Mouse (Mus musculus) ES-Bruce4 (cell line): Measurements from ENCODE around the gene Atxn1. TPM values are rescaled to one million over a fixed set of nuclear protein-coding genes. Genes with fewer than 3 reads are reported as not detected.

Source experiments
- H3K27ac ChIP-seq: 2 replicates; pipeline ENCODE4 v1.5.1; 2012; ENCODE audit warnings: low read length, inconsistent platforms; ENCODE audit not compliant: insufficient read depth
- H3K27me3 ChIP-seq: 2 replicates; pipeline ENCODE4 v1.6.1; 2012; ENCODE audit warnings: mild to moderate bottlenecking, low read length, inconsistent platforms; ENCODE audit not compliant: control insufficient read depth, poor library complexity, insufficient read depth, severe bottlenecking
- H3K36me3 ChIP-seq: 2 replicates; pipeline ENCODE4 v1.6.1; 2012; ENCODE audit warnings: inconsistent platforms, mild to moderate bottlenecking, low read length, moderate library complexity; ENCODE audit not compliant: control insufficient read depth, poor library complexity, insufficient read depth, severe bottlenecking
- H3K4me1 ChIP-seq: one replicate; pipeline ENCODE4 v1.8.1; 2011; ENCODE audit warnings: low read length; ENCODE audit not compliant: control insufficient read depth, insufficient read depth
- H3K4me3 ChIP-seq: 2 replicates; pipeline ENCODE4 v1.5.1; 2011; ENCODE audit warnings: low read depth, mild to moderate bottlenecking, low read length
- H3K9ac ChIP-seq: 2 replicates; pipeline ENCODE4 v1.6.1; 2012; ENCODE audit warnings: low read depth, mild to moderate bottlenecking, inconsistent platforms; ENCODE audit not compliant: poor library complexity, severe bottlenecking
- H3K9me3 ChIP-seq: replicated peaks from 2 replicates; pipeline ENCODE4 v1.6.1; 2012; ENCODE audit warnings: mild to moderate bottlenecking, low read length, inconsistent platforms; ENCODE audit not compliant: control insufficient read depth, poor library complexity, insufficient read depth, severe bottlenecking
- CTCF ChIP-seq: IDR thresholded peaks from one replicate; pipeline ENCODE4 v1.8.1; 2011; ENCODE audit warnings: low read depth, low read length
- EP300 ChIP-seq: IDR thresholded peaks from 2 replicates; pipeline ENCODE4 v1.6.1; 2011; ENCODE audit warnings: low read depth, low read length; ENCODE audit not compliant: insufficient read depth
- POLR2A ChIP-seq: IDR thresholded peaks from one replicate; pipeline ENCODE4 v1.8.1; 2011; ENCODE audit warnings: low read length; ENCODE audit not compliant: insufficient read depth
- polyA plus RNA-seq: library from polyadenylated mRNA; stranded (reverse); fragments of >200 nt; gene quantifications from 2 replicates; pipeline ENCODE4 v1.2.4, GENCODE M21; 2011; ENCODE audit warnings: low read depth; ENCODE audit not compliant: missing spikeins, insufficient read depth, insufficient read length

Gene Atxn1
- polyA plus RNA-seq, 1 experiment, result 10.1 TPM

DNA sequence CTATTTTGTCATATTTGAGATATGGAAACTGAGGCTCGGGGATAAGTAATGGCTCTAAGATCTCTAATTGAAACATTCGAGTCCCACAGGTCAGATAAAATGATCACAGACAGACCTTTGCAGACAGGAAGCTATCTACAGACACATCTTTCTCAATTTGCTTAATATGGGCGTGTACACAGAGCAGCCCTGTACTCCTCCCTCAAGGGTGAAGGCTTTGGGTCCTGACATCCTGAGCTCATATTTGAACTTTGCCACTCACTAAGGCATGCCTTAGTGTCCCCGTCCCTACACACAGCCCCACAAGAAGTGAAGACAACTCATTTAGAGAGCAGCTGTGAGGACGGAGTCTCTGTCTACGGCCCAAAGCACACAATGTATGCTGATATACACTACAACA is 70.6 kb downstream of the Atxn1 start:
- no peaks in the 10 kb centered on the region for H3K27me3 ChIP-seq
- H3K4me3 ChIP-seq, result no peak overlapping the region
- no peaks in the 10 kb centered on the region for H3K4me1 ChIP-seq
- H3K36me3 ChIP-seq, result no peaks in the 10 kb centered on the region
- H3K9me3 ChIP-seq, result no peaks in the 10 kb centered on the region
- no peak overlapping the region for H3K27ac ChIP-seq
- TF ChIP-seq CTCF (no peak), EP300 (no peak), POLR2A (no peak)
- H3K9ac ChIP-seq, result no peak overlapping the region

DNA sequence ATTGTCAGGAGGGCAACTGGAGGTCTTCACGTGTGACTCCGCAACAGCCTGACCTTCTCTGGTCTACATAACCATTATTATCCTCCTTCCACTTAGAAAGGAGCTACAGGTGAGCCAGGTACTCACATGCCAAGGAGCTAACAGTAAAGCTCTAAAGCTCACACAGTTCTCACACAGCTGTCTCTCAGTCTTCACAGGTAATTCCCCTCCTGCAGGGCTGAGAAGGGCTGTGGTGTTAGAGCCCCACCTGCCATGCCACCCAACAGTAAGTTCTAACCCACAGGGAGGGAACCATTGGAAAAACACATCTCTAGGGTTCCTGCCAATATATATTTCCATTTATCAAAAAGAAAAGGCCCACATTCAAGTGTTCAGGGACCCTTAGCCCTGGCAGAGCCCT is 73.7 kb downstream of the Atxn1 start:
- H3K4me3 ChIP-seq, result no peak overlapping the region
- H3K9me3 ChIP-seq, result no peaks in the 10 kb centered on the region
- H3K27ac ChIP-seq, result no peak overlapping the region
- no peaks in the 10 kb centered on the region for H3K4me1 ChIP-seq
- no peak overlapping the region for H3K9ac ChIP-seq
- H3K36me3 ChIP-seq, result no peaks in the 10 kb centered on the region
- no peak for TF ChIP-seq POLR2A
- no peak for TF ChIP-seq EP300
- TF ChIP-seq CTCF, result no peak
- no peaks in the 10 kb centered on the region for H3K27me3 ChIP-seq

DNA sequence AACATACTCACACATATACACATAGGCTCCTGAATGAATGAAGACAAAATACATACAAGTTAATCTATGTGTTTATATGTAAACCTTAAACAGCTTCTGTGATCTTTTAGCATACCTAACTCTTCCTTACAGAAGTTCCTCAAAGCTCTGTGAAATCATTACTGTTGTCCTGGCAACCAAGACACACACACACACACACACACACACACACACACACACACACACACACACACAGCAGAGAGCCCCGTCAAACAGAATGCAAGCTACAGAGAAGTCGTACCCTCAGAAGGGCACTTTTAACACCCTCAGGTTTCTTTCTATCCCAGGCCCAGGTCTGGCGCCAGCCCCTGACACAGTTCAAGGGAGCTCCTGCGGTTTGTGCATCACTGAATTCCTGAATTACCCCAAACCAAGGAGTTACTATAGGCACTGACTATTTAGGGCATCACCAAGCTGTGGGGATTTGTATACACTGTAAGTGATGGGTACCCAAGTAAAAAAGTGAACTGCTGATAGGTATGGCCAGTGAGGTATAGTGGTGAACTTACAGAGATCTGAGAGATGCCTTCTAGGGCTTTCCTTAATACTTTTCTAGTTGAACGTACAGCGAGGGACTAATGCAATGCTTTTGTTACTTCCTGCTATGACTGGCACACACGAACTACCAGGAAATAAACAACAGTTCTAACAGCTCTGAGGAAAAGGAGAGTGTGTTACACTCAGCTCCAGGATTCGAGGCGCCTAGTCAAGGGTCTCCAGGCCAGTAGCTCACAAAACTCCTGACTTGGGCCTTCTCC is 75.7 kb downstream of the Atxn1 start:
- Histone ChIP-seq H3K27me3 (no peaks in the 10 kb centered on the region), H3K36me3 (no peaks in the 10 kb centered on the region), H3K9me3 (no peaks in the 10 kb centered on the region), H3K4me1 (no peaks in the 10 kb centered on the region), H3K27ac (no peak overlapping the region), H3K9ac (no peak overlapping the region), H3K4me3 (no peak overlapping the region)
- TF ChIP-seq POLR2A (no peak), EP300 (no peak), CTCF (no peak)

DNA sequence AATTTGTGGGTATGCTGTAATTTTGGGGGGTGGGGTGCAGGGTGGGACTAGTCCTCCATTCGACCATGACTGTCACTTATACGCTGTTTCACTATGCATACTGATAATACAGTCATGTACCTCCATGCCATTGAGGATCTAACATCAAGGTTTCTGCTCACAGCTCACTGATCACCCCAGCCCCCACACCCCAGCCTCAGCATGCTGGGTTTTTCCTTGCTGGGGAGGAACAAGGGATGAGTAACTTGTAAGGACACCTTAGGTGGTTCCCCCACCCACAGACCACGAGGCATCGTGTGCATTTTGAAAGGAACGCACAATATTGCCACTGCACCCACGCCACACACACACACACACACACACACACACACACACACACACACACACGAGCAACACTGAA is 79.9 kb downstream of the Atxn1 start:
- Histone ChIP-seq H3K27me3 (no peaks in the 10 kb centered on the region), H3K9me3 (no peaks in the 10 kb centered on the region), H3K9ac (no peak overlapping the region), H3K4me3 (no peak overlapping the region), H3K4me1 (no peaks in the 10 kb centered on the region), H3K36me3 (no peaks in the 10 kb centered on the region), H3K27ac (no peak overlapping the region)
- TF ChIP-seq CTCF, result no peak
- TF ChIP-seq EP300, result no peak
- no peak for TF ChIP-seq POLR2A

DNA sequence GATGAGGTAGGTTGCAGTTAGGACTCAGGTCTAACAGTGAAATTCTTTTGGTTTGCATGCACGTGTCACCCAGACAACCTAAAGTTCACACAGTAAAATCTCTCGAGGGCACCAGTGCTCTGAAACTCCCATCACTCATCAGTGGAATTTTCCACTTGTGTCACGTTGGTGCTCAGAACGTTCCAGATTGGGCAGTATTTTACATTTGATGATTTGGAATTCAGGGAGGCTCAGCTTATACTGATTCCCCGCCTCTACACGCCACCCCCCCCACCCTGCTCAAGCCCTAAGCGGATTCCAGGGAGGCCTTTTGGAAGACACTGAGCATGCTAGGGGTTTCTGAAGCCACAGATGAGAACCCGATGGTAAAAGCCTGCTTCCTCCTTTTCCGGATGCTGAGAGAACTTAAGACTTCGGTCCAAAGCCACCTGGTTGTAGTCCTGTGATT is 81.0 kb downstream of the Atxn1 start:
- no peaks in the 10 kb centered on the region for H3K9me3 ChIP-seq
- H3K36me3 ChIP-seq, result no peaks in the 10 kb centered on the region
- TF ChIP-seq EP300 (no peak), CTCF (no peak), POLR2A (no peak)
- H3K4me3 ChIP-seq, result no peak overlapping the region
- H3K9ac ChIP-seq, result no peak overlapping the region
- no peaks in the 10 kb centered on the region for H3K4me1 ChIP-seq
- no peak overlapping the region for H3K27ac ChIP-seq
- no peaks in the 10 kb centered on the region for H3K27me3 ChIP-seq

DNA sequence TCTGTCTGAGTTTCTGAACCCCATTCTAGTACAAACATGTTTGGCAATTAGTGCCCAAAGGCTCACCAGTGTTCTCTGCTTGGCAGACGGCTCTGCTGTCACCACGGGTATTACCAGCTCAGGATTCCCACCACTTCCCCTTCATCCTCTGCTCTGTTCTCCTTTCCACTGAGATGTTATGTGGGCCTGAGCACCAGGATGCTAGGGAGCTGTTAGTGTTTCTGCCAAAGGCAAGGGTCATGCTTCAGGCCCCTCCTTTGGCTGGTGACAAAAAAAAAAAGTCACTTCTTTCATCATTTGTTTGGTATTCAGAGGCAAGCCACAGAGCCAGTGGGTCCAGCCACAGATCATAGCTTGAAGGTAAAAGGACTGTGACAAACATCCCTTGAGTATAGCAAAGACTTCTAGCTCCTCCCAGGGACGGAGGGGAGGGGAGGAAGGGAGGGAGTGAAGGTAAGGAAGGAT is 81.8 kb downstream of the Atxn1 start:
- Histone ChIP-seq H3K4me1 (no peaks in the 10 kb centered on the region), H3K9ac (no peak overlapping the region), H3K36me3 (no peaks in the 10 kb centered on the region), H3K27me3 (no peaks in the 10 kb centered on the region), H3K9me3 (no peaks in the 10 kb centered on the region), H3K4me3 (no peak overlapping the region), H3K27ac (no peak overlapping the region)
- no peak for TF ChIP-seq EP300
- no peak for TF ChIP-seq CTCF
- no peak for TF ChIP-seq POLR2A
